Mouse (Mus musculus): ENCODE measurements around the gene Mrpl48.
A peak's percentile ranks its signal among the peaks of the same experiment; 100 is the strongest.

The Mrpl48 gene

GRCm38 (mm10) chr7:100608130-100608741, at the start of gene Mrpl48:
Mrpl48 (minus strand) TSS chr7:100608301.
- DNase-seq = no peak

DNA sequence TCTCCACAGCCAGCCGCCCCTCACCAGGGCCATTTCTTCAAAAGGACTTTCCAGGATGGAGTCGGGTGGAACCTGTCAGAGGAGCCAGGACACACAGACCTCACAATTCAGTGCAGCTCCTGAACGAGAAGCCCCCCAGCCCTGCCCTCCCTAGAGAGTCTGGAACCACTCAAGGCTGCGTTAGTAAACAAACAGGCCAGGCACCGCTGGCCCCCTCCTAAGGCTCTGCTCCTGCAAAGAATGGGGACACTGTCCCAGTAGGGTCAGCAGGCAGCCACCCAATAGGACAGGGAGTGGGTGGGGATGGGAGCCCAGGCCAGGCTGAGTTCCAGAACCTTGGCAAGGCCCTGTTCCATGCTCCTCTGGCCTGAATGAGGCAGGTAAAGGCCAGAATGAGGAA, 48.6 kb upstream of the Mrpl48 start:
- no peak for DNase-seq

- no peak for DNase-seq
These were observed 46.3 kb upstream of the Mrpl48 start for GRCm38 (mm10) chr7:100654441-100654840.

DNA sequence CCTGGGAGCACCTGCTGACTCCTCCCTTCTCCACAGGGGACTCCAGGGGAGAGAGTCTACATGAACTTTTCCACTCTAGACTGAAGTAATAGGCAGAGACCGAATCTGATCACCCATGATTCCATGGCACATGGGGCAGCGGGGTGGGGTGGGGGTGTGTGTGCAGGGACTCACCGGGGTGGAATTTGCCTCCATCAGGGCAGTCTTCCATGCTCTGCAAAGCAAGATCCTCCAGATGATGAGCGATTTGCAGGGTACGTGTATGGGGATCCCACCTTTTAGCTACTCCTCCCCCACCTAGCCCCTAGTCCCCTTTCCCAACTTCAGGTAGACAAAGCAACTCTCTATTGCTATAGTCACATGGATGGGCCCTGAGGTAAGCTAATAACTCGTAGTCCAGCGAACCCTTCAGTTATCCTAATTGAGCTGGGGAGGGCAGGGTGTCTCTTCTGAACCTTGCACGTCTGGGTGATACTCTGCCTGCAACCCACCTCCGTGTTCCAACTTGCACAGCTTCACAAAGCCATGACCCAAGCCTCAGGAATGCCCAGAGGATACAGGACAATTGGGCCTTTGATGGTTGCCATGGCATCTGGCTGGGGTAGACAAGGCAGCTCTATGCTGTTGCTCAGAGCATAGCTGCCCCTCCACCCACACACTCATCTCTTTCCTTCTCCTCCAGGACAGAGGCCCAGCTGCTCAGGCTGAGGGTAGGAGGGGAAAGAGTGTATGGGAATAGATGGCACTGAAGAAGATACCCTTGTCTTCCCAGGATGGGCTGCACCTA, 45.6 kb upstream of the Mrpl48 start:
- DNase-seq = no peak

DNA sequence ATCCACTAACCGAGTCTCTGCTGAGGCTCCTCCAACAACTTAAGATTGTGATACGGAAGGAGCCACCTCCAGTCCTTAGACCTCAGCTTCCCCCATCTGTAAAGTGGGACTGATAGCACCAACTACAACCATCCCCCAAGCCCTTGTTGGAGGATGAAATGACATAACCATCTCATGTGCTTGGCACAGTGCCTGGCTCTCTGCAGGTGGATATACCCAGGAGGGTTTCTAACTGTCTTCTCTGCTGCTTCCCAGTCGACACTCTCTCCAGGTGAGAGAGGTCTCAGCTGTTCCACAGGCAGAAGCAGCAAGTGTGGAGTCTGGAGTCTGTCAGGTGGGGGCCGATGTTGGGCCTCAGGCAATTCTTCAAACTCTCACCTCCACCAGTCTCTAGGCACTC, 42.9 kb upstream of the Mrpl48 start:
- DNase-seq = no peak

DNA sequence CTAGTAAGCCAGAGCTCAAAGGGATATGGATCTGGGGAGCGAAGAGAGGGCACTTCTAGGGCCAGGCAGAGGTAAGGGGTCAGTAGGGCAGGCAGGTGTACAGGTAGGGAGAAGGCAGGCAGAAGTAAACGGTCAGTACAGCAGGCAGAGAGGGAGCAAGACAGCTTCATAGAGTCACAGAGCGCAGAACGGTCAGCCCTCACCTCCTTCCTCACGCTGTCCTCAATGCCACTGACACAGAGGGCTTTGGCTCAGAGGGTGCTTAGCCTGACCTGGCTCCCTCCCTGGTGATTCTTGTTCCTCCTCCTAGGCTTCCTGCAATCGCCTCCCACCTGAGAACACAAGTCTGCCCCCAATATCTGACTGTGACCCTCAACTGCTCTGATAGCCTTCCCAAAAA, 42.3 kb upstream of the Mrpl48 start:
- DNase-seq = no peak

- DNase-seq = no peak
These were observed 41.7 kb upstream of the Mrpl48 start for GRCm38 (mm10) chr7:100649826-100650225.

DNA sequence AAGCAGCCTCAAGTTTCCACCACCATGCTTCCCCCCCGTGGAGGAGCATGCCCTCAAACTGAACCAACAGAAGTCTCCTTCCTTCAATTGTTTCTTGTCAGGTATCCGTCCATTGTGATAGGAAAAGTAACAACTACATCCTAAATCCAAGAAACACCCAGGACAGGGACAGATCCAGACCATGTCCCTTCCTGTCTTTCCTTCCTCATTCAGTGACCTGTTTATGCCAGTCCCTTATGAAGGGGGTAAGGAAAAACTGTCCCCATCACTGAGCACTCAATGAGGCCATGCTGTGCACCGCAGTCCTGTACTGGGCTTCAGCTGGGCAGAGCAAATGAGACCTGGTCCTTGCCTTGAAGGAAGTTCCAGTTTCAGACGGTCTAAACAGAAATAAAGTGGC, 41.0 kb upstream of the Mrpl48 start:
- DNase-seq = no peak

DNA sequence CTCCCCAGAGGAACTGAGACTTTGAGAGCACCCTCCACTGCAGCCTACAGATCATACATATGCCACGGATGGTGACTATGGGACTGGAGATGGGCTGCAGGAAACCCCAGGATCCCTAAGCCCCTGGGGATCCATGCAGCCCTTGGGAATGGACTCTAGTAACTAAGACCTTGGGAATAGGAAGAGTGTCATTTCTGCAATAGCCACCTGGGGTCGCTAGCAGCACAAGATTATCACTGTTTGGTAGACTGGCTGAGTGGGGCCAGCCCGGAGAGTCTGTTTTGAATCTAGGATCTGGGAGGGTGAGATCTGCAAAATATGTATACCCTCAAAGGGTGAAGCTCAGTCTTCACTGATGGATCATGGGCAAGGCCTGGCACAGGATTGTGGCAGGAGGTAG, 37.0 kb upstream of the Mrpl48 start:
- DNase-seq = peak; percentile 67

DNA sequence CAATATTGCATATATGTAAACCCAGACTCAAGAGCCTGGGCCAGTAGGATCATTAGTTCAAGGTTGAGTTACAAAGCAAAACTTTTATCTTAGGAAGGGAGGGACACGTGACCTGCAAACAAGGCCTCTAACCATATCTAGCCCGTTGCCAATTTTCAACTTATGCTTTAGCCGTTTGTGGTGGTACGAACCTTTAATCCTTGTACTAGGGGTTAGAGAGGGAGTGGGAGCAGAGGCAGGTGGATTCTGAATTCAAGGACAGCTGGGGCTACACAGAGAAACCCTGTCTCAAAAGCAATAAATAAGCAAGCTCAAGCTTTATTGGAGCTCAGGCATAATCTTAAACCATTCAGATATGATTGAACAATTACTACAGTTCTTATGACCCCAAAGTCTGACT, 34.3 kb upstream of the Mrpl48 start:
- no peak for DNase-seq

DNA sequence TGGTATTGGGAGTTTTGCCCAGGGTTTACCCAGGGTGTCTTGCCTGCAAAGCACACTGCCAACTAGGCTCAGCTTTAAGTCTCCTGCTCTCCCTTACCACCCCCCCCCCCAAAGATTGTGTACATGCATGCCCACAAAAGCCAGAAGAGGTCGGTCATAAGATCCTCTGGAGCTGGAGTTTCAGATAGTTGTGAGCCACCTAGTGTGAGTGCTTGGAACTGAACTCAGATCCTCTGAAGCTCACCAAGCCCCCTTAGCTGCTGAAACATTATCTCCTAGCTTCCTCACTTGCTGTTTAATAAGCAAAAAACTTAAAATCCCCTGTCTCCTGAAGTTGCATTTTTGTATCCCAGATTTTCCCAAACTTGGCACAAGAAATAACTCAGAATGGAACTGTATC, 29.6 kb upstream of the Mrpl48 start:
- DNase-seq = peak; percentile 59

GRCm38 (mm10) chr7:100624538-100624937, 16.4 kb upstream of the Mrpl48 start:
- no peak for DNase-seq

- DNase-seq = peak; percentile 15
These were observed 14.2 kb upstream of the Mrpl48 start for GRCm38 (mm10) chr7:100622277-100622676.

DNA sequence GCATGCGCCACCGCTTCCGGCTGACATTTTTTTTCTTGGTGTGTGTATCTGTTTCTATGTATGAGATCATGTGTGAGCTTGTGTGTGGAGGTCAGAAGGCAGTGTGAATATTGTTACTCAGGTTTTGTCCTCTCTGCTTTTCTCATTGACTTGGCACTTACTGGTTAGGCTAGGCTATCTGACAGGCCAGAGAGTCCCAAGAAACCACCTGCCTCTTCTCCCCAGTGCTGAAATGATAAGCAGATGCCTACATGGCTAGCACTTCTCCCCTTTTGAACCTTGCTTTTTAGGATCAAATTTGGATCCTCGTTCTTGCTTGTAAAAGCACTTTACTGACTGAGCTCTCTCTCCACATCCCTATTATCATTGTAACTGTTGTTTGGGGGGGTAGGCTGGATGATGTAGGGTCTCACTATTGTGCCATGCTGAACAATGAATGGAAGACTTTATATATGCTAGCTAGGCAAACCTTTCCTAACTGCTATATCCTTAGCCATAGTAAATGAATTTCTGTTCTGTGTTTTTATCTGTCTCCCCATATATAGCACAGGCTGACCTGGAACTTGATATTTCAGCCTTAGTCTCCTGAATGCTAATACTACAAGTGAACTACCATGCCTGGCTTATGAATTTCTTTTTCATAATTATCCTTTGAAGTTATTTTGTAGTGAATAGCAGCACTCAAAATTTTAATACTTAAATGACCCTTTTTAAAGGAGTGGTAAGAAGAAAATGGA, 8.2 kb upstream of the Mrpl48 start:
- DNase-seq = no peak

GRCm38 (mm10) chr7:100608910-100609309, 809 bp upstream of the Mrpl48 start:
- no peak for DNase-seq

- DNase-seq = peak; percentile 91
These were observed 629 bp downstream of the Mrpl48 start, which contains the start of gene Rab6a for GRCm38 (mm10) chr7:100607214-100608129. Rab6a (plus strand) TSS chr7:100607410.

DNA sequence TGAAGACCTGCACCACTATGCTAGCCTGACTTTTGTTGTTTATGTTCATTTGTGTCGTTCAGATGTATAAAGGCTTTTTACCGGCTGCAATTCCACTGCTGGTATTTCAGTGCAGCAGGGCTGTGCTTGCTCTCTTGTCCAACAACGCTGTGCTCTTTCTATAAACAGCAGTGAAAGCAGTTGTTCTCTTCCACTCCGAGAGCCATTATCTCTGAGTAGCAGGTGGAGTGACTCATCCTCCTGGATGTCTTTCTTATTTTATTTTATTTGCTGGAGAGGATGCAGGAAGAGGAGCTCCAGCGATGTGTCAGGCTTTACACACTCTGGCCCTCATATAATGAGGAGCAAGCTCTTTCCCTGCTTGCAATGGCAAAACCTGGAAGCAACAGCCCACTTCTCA, 7.9 kb downstream of the Mrpl48 start:
- DNase-seq = no peak

DNA sequence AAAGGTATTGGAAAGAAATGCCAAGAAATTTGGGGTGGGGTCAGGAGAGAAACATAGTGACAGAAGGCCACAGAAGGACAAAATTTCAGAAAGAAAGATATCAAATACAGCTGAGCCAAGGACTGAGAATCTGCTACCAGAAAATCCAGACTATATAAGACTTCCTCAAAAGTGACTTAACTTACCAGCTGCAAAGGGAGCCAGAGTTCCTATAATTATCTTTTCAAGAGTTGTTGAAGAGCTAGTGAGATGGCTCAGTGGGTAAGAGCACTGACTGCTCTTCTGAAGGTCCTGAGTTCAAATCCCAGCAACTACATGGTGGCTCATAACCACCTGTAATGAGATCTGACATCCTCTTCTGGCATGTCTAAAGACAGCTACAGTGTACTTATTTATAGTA, 14.8 kb downstream of the Mrpl48 start:
- DNase-seq = no peak

- DNase-seq = no peak
These were observed 16.6 kb downstream of the Mrpl48 start for GRCm38 (mm10) chr7:100591522-100591852.

GRCm38 (mm10) chr7:100590845-100591521, 17.1 kb downstream of the Mrpl48 start:
- DNase-seq = peak; percentile 78

DNA sequence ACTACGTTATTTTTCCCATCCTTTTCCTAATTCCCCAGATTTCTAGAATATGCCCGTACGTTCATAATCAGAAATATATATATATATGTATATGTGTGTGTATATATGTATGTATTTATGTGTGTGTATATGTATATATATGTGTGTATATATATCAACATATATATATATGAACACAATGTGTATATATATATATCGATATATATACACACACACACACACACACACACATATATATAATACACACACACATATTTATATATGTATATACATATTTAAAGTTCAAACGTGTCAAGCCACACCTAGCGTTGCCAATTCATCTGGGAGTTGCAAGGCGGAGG, 17.6 kb downstream of the Mrpl48 start:
- no peak for DNase-seq

- DNase-seq = no peak
These were observed 18.3 kb downstream of the Mrpl48 start for GRCm38 (mm10) chr7:100589816-100590215.

Data from thymus, postnatal 4 days (tissue).